Mouse (Mus musculus) E14TG2a.4 (cell line): Measurements from ENCODE around the gene Myrfl.

Experiments used
- CTCF ChIP-seq: conservative IDR thresholded peaks from 2 replicates; pipeline ENCODE4 v1.5.1; 2014; ENCODE audit warnings: low read length
- POU5F1 ChIP-seq: IDR thresholded peaks from 2 replicates; pipeline ENCODE4 v1.6.1; 2014; ENCODE audit warnings: low read length, borderline replicate concordance

GRCm38 (mm10) chr10:116810738-116811137 is 86.0 kb downstream of the Myrfl start:
- TF ChIP-seq CTCF (no peak), POU5F1 (no peak)
